Mouse (Mus musculus) CH12.LX (cell line): ENCODE measurements around the gene BC107364.

Source experiments
- BHLHE40 ChIP-seq: IDR thresholded peaks from 2 replicates; pipeline ENCODE4 v1.6.1; 2011; ENCODE audit warnings: mild to moderate bottlenecking, low read depth, low read length, improper control_type of control experiment
- CHD1 ChIP-seq: IDR thresholded peaks from 2 replicates; pipeline ENCODE4 v1.6.1; 2012; ENCODE audit warnings: low read depth, low read length, improper control_type of control experiment, inconsistent platforms
- CTCF ChIP-seq, 2 experiments: IDR thresholded peaks in 1 of 2; conservative IDR thresholded peaks in 1 of 2; 2 replicates each; pipeline ENCODE4 v1.5.1; 2011 to 2012; ENCODE audit warnings: low read depth in 2 of 2, low read length in 2 of 2, improper control_type of control experiment in 1 of 2, inconsistent platforms in 1 of 2, mild to moderate bottlenecking in 1 of 2, moderate library complexity in 1 of 2
- EP300 ChIP-seq: IDR thresholded peaks from 2 replicates; pipeline ENCODE4 v1.6.1; 2011; ENCODE audit warnings: low read length, improper control_type of control experiment
- MAFK ChIP-seq: IDR thresholded peaks from 2 replicates; pipeline ENCODE4 v1.6.1; 2011; ENCODE audit warnings: low read length, improper control_type of control experiment; ENCODE audit not compliant: insufficient replicate concordance
- NELFE ChIP-seq: IDR thresholded peaks from 2 replicates; pipeline ENCODE4 v1.6.1; 2011; ENCODE audit warnings: low read depth, low read length, improper control_type of control experiment
- POLR2A ChIP-seq: IDR thresholded peaks from 2 replicates; pipeline ENCODE4 v1.6.1; 2011; ENCODE audit warnings: low read depth, mild to moderate bottlenecking, improper control_type of control experiment, low read length
- POLR2AphosphoS2 ChIP-seq: IDR thresholded peaks from 2 replicates; pipeline ENCODE4 v1.6.1; 2011; ENCODE audit warnings: low read depth, low read length, improper control_type of control experiment
- RAD21 ChIP-seq: IDR thresholded peaks from 2 replicates; pipeline ENCODE4 v1.6.1; 2011; ENCODE audit warnings: low read depth, mild to moderate bottlenecking, low read length, improper control_type of control experiment, moderate library complexity
- SIN3A ChIP-seq: IDR thresholded peaks from 2 replicates; pipeline ENCODE4 v1.6.1; 2012; ENCODE audit warnings: low read length, improper control_type of control experiment, inconsistent platforms
- USF1 ChIP-seq: IDR thresholded peaks from 2 replicates; pipeline ENCODE4 v1.6.1; 2014; ENCODE audit warnings: low read depth, mild to moderate bottlenecking, inconsistent platforms, low read length, improper control_type of control experiment
- ZC3H11A ChIP-seq: IDR thresholded peaks from 2 replicates; pipeline ENCODE4 v1.6.1; 2012; ENCODE audit warnings: low read depth, mild to moderate bottlenecking, inconsistent platforms, low read length, improper control_type of control experiment
- ZKSCAN1 ChIP-seq: IDR thresholded peaks from 2 replicates; pipeline ENCODE4 v1.6.1; 2012; ENCODE audit warnings: low read depth, inconsistent platforms, low read length, improper control_type of control experiment, borderline replicate concordance

DNA sequence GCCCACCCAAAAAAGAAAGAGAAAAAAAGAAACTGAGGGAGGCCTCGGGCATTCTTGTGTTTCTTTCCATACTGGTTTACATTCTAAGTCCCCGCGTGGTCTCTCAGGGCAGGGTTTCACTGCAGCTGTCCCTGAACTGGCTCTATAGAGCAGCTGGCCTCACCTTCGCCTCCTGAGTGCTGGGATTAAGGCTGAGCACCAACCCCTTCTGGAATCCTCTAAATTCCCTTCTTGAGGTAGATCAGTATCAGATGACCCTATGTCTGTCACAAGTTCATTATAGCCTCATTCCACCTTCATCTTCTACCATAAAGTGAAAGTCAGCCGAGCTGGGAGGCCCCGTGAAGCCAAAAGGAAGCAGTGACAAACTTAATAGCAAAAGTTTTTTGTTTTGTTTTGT, 25.5 kb upstream of the BC107364 start:
- no peak for TF ChIP-seq NELFE
- TF ChIP-seq CTCF (conservative IDR thresholded peaks at IDR 0.05 in 1 of 2, IDR thresholded peaks at IDR 0.05 in 1 of 2; ENCODE audit: low read depth in 2 of 2, low read length in 2 of 2): no peak
- TF ChIP-seq POLR2A: no peak
- no peak for TF ChIP-seq ZC3H11A
- TF ChIP-seq SIN3A: no peak
- no peak for TF ChIP-seq POLR2AphosphoS2
- TF ChIP-seq MAFK: no peak
- no peak for TF ChIP-seq ZKSCAN1
- TF ChIP-seq RAD21: no peak
- TF ChIP-seq EP300: no peak
- no peak for TF ChIP-seq USF1
- TF ChIP-seq CHD1: no peak
- TF ChIP-seq BHLHE40: no peak
